Mouse (Mus musculus) CD4-positive, CD25-positive, alpha-beta regulatory T cell, adult 2 months (primary cell): Measurements from ENCODE around the gene Opn4.

Source experiments
- DNase-seq: peaks from one replicate; pipeline ENCODE4 v3.0.0-alpha.2; 2012; ENCODE audit warnings: low read depth, low spot score

The Opn4 gene

GRCm38 (mm10) chr14:34599941-34600340 lies at the start of gene Opn4:
Opn4 (minus strand) TSS chr14:34600142.
- no peak for DNase-seq

DNA sequence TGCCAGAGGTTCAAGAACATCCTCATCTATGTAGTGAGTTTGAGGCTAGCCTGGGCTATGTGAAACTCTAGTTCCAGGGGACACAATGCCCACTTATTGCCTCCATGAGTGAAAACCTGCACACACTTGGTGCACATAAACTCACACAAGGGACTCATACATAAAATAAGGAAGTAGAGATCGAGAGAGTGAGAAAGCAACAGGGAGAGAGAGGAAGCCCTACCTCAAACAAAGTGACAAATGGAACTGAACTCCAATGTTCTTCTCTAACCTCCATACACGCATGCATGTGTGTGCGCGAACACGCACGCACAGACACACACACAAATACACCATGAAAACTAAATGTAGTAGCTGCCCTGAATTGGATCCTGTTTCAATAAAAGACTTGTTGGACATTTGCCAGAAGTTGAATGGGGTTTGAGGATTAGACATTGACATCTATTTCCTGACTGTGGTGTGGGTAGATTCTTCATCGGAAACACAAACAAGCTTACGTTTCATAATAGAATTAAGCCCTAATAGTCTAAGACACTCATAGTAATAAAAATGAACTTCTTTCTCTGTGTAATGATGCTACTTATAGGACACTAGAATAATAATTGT lies 48.0 kb upstream of the Opn4 start:
- no peak for DNase-seq

GRCm38 (mm10) chr14:34644140-34644539 lies 44.2 kb upstream of the Opn4 start:
- DNase-seq: no peak

GRCm38 (mm10) chr14:34635721-34636120 lies 35.8 kb upstream of the Opn4 start:
- DNase-seq: no peak

DNA sequence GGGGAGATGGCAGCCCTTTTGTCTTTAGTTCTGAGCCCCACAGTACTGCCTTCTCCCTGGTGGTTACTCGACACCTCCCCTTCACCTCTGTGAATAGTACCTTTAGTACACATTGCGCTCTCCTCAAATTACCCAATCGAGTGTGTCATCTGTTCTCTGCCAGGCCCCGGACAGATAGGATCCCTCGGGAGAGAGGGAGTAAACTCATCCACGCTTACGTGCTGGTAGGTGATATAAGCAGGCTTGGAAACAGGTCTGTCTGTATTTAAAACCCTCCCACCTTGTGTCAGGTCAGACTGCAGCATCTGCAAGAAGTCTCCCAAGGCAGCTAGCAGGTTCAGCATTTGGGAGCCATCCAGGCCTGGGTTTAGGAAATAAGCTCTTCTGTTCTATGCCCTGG lies 35.2 kb upstream of the Opn4 start:
- DNase-seq: no peak

DNA sequence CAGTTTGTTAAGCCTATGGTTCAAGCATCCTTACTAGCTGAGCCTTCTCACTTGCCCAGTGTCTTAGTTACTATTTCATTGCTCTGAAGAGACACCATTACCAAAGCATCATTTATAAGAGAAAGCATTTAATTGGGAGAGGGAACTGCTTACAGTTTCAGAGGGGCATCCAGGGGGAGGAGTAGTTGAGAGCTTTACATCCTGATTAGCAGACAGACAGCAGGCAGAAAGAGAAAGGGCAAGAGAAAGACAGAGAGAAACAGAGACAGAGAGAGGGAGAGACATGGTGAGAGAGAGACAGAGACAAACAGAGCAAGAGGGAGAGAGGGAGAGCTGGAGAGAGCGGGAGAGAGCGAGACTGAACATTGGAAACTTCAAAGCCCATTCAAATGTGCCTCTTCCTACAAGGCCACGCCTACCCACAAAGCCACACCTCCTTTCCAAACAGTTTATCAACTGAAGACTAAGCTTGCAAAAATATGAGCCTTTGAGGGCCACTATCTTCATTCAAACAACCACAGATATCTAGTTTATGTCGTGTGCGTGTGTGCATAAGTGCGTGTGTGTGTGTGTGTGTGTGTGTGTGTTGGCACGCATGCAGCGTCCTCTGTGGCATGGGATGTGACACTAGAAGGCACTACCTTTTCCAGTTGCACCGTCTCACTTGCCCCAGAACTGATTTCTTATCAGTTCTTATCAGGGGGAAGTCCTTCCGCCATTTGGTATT lies 32.9 kb upstream of the Opn4 start:
- peak; percentile 24 for DNase-seq

- DNase-seq: no peak
These were observed 26.9 kb upstream of the Opn4 start for GRCm38 (mm10) chr14:34626824-34627223.

DNA sequence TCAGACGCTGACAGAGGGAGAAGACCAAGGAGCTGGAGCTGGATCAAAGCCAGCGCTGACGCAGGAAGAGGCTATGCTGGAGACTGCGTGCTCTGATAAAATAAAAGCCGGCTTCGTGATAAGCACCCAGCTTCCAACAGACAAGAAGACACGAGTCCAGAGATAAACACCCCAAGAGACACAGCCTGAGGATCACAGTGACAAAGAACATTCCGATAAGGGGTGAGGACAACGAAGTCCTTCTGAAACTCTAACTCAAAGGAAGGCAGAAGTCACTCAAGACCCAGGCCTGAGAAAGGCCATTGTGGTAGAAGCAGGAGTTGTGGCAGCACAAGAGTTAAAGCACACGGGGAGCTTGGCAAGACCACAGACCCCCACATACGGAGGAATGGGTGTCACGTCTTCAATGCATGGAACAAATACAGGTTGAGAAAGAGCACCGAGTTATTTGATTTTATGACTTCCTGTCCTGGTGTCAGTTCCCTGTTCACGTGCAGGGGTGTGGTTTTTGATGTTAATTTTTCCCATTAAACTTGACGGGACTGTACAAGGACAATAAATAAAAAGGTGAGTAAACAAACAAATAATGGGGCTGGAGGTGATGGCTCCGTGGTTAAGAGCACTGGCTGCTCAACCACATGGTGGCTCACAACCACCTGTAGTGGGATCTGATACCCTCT lies 23.7 kb upstream of the Opn4 start:
- DNase-seq: no peak

DNA sequence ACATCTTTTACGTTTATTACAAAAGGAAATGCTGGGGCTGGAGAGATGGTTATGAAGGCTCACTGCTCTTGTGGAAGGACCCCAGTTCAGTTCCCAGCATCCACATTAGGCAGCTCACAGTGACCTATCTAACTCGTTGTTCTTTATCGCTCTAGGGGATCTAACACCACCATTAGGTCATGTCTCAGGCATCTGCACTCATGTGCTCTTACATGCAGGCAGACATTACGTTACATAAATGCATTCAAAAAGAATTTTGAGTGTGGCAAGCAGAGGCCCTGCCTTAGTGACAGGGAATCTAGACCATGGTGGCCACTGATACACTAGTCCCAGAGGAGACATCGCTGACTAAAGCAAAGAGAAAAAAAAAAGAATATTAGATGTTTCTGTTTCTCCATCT lies 23.1 kb upstream of the Opn4 start:
- DNase-seq: no peak

DNA sequence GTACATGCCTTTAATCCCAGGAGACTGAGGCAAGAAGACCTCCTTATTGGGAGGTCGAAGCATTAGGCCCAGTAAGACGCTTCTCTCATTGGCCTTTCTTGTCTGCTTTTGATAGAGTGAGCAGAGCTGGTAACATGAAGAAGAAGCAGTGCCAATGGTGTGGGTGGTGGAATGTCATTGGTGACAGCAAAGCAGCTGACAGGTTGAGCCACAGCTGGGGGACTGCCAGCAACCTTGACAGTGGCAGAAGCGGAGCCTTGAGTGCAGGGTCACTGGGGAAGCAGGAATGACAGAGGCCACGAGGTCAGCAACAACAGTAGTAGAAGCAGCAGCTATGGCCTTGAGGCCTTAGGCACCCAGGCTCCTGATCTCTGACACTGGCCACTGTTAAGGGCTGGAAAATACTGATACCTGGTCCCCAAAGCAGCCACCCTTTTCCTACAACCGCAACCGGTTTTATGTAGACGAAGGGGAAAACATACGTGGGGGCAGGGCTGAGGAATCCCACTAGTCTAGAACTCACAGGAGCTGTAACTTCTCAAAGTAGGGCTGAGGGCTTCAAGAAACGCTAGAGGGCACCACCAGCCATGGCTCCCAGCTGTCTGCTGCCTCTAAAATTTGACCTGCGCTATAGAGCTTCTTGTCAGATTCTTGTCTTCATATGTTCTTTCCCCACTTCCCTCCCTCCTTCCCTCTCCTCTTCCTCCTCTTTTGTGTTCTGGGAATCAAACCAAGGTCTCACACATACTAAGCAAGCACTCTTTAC lies 20.9 kb upstream of the Opn4 start:
- DNase-seq: peak; percentile 71

GRCm38 (mm10) chr14:34618808-34619207 lies 18.9 kb upstream of the Opn4 start:
- no peak for DNase-seq

GRCm38 (mm10) chr14:34616821-34617220 lies 16.9 kb upstream of the Opn4 start:
- peak; percentile 93 for DNase-seq

DNA sequence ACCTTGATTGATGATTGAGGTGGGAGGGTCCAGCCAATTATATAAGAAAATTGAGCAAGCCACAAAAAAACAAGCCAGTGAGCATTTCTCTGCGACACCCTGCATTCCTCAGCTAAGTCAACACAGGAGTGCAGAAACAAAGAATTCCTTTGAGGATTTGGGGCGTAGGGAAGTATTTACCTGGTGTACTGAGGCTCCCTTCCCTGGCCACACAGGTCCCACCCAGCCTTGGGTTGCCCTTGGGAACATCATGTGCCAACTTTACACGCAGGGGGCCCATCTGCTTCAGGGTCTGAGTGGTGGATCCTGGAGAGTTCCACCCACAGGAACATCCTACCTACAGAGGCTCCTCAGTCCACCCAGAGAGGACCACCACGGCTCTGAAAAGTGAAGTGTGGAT lies 15.7 kb upstream of the Opn4 start:
- DNase-seq: no peak

DNA sequence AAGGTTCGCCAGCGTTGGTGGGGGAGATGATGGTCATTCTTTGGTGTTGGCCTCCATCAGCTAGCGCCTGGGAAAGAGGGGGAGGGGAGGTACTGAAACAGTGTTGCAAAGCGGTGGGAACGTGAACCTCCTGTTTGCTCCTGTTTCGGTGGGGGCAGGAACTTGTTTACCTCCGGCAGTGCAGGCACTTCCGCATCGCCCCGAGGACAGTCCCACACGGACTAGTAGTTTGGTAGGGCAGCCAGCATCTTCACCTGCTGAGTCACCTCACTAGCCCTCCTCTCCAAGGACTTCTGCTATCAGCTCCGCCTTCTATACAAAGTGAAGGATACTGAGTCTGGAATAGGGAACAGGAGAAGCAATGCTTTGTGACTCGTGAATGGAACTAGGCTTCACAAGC lies 15.1 kb upstream of the Opn4 start:
- peak; percentile 40 for DNase-seq

GRCm38 (mm10) chr14:34614551-34614950 lies 14.6 kb upstream of the Opn4 start:
- DNase-seq: no peak

DNA sequence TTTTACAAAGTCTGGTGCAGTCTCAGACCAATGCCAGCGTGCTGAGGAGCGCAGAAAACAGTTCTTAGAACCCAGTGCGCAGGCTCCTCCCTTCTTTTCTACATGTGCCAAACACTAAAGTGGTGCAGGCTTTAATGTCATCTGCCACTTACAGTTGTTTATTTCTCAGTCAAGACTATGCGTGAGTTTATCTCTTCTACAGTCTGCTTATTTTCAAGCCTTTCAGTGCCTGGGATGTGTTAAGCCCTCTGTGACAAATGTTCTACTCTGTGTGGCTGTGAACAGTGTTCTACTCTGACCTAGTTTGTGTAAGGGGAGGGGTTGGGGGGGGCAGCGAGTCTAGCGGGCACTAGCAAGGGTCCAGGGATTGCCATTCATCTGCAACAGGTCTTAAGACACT lies 13.6 kb upstream of the Opn4 start:
- no peak for DNase-seq

DNA sequence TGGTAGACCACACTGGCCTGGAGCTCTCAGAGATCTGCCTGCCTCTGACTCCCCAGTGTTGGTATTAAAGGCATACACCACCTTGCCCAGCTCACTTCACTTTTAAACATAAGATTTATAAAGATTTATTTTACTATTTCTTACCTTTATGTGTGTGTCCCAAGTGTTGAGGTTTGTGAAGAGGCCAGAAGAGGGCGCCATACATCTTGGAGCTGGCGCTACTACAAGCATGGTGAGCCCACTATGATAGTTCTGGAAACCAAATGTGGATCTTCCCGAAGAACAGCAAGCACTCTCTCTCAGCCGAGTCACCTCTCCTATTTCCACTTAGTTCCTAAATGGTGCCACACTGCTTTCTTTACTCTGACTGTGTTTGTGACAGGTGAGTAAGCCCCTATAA lies 12.3 kb upstream of the Opn4 start:
- DNase-seq: peak; percentile 56

- no peak for DNase-seq
These were observed 11.6 kb upstream of the Opn4 start for GRCm38 (mm10) chr14:34611591-34611990.

- no peak for DNase-seq
These were observed 2.0 kb upstream of the Opn4 start for GRCm38 (mm10) chr14:34601910-34602309.

- no peak for DNase-seq
These were observed 4.2 kb downstream of the Opn4 start for GRCm38 (mm10) chr14:34595596-34596255.

GRCm38 (mm10) chr14:34591741-34592535 lies 8.0 kb downstream of the Opn4 start:
- DNase-seq: no peak
